Mouse (Mus musculus): Measurements from ENCODE around the gene Hnf1a. TPM values are rescaled to one million over a fixed set of nuclear protein-coding genes. Genes with fewer than 3 reads are reported as not detected.
"Not testable (repeated sequence)": the region's sequence is repeated elsewhere in the genome, so short reads cannot be mapped to it uniquely, and the experiment has no call there.

Hnf1a gene
- polyA plus RNA-seq, 1 experiment from 2014 or later: 6.8 TPM

GRCm38 (mm10) chr5:114922366-114922731, 48.5 kb downstream of the Hnf1a start:
- no peaks in the 10 kb centered on the region for H3K27me3 ChIP-seq (ENCODE audit: control insufficient read depth, insufficient read depth, low read length)
- peaks cover 4% of the 10 kb centered on the region; the same call in 1 of the 2 replicates for H3K9me3 ChIP-seq (ENCODE audit: control insufficient read depth, low read length)
- no peak overlapping the region for H3K4me3 ChIP-seq (ENCODE audit: low read length)
- ATAC-seq (ENCODE audit: low FRiP score, low TSS enrichment): no peak
- WGBS: 59% methylated on average over 10 of the region's 10 CpGs
- H3K27ac ChIP-seq (ENCODE audit: low read depth, low read length): no peak overlapping the region
- no peak overlapping the region for H3K9ac ChIP-seq (ENCODE audit: low read depth, low read length)
- no peak overlapping the region; the same call in 1 of the 2 replicates for H3K4me2 ChIP-seq (replicated peaks; ENCODE audit: low read depth, low read length)
- H3K4me1 ChIP-seq (ENCODE audit: control insufficient read depth, insufficient read depth, low read length): peaks cover 12% of the 10 kb centered on the region
- no peaks in the 10 kb centered on the region for H3K36me3 ChIP-seq (ENCODE audit: control insufficient read depth, insufficient read depth, low read length)

- H3K4me1 ChIP-seq (ENCODE audit: control insufficient read depth, insufficient read depth, low read length): peaks cover 12% of the 10 kb centered on the region
These were observed 49.1 kb downstream of the Hnf1a start for GRCm38 (mm10) chr5:114921551-114922365.

GRCm38 (mm10) chr5:114917357-114917756, 53.5 kb downstream of the Hnf1a start:
- ATAC-seq (ENCODE audit: low FRiP score, low TSS enrichment); H3K4me3 ChIP-seq (ENCODE audit: low read length); H3K4me1 ChIP-seq (ENCODE audit: control insufficient read depth, insufficient read depth, low read length); H3K27me3 ChIP-seq (ENCODE audit: control insufficient read depth, insufficient read depth, low read length); H3K27ac ChIP-seq (ENCODE audit: low read depth, low read length); H3K36me3 ChIP-seq (ENCODE audit: control insufficient read depth, insufficient read depth, low read length); H3K9me3 ChIP-seq (ENCODE audit: control insufficient read depth, low read length); H3K9ac ChIP-seq (ENCODE audit: low read depth, low read length); H3K4me2 ChIP-seq (replicated peaks; ENCODE audit: low read depth, low read length): not testable (repeated sequence)
- WGBS: 88% methylated on average over 5 of the region's 5 CpGs

More at GRCm38 (mm10) chr5:114921551-114922365, 49.1 kb downstream of the Hnf1a start:
- Histone ChIP-seq H3K4me2 (replicated peaks; ENCODE audit: low read depth, low read length) (no peak overlapping the region), H3K4me3 (ENCODE audit: low read length) (no peak overlapping the region), H3K9ac (ENCODE audit: low read depth, low read length) (no peak overlapping the region), H3K27ac (ENCODE audit: low read depth, low read length) (no peak overlapping the region), H3K36me3 (ENCODE audit: control insufficient read depth, insufficient read depth, low read length) (no peaks in the 10 kb centered on the region), H3K9me3 (ENCODE audit: control insufficient read depth, low read length) (peaks cover 4% of the 10 kb centered on the region; the same call in 1 of the 2 replicates), H3K27me3 (ENCODE audit: control insufficient read depth, insufficient read depth, low read length) (no peaks in the 10 kb centered on the region)
- ATAC-seq (ENCODE audit: low FRiP score, low TSS enrichment): 0 out of 2 replicates have a peak, but pooled peaks have one; percentile 4
- WGBS: 70% methylated on average over 19 of the region's 19 CpGs

GRCm38 (mm10) chr5:114916777-114917176, 54.1 kb downstream of the Hnf1a start:
- H3K27me3 ChIP-seq (ENCODE audit: control insufficient read depth, insufficient read depth, low read length): no peaks in the 10 kb centered on the region
- no peaks in the 10 kb centered on the region for H3K4me1 ChIP-seq (ENCODE audit: control insufficient read depth, insufficient read depth, low read length)
- H3K4me2 ChIP-seq (replicated peaks; ENCODE audit: low read depth, low read length): no peak overlapping the region
- no peaks in the 10 kb centered on the region for H3K9me3 ChIP-seq (ENCODE audit: control insufficient read depth, low read length)
- ATAC-seq (ENCODE audit: low FRiP score, low TSS enrichment): no peak
- 82% methylated on average over 4 of the region's 4 CpGs for WGBS
- H3K36me3 ChIP-seq (ENCODE audit: control insufficient read depth, insufficient read depth, low read length): no peaks in the 10 kb centered on the region
- H3K9ac ChIP-seq (ENCODE audit: low read depth, low read length): no peak overlapping the region
- no peak overlapping the region for H3K27ac ChIP-seq (ENCODE audit: low read depth, low read length)
- H3K4me3 ChIP-seq (ENCODE audit: low read length): no peak overlapping the region

GRCm38 (mm10) chr5:114915854-114916253, 55.0 kb downstream of the Hnf1a start:
- Histone ChIP-seq H3K27me3 (ENCODE audit: control insufficient read depth, insufficient read depth, low read length) (no peaks in the 10 kb centered on the region), H3K9ac (ENCODE audit: low read depth, low read length) (no peak overlapping the region), H3K4me3 (ENCODE audit: low read length) (no peak overlapping the region), H3K27ac (ENCODE audit: low read depth, low read length) (no peak overlapping the region), H3K4me1 (ENCODE audit: control insufficient read depth, insufficient read depth, low read length) (no peaks in the 10 kb centered on the region), H3K36me3 (ENCODE audit: control insufficient read depth, insufficient read depth, low read length) (no peaks in the 10 kb centered on the region), H3K4me2 (replicated peaks; ENCODE audit: low read depth, low read length) (no peak overlapping the region), H3K9me3 (ENCODE audit: control insufficient read depth, low read length) (no peaks in the 10 kb centered on the region)
- WGBS: 87% methylated on average over 5 of the region's 5 CpGs
- ATAC-seq (ENCODE audit: low FRiP score, low TSS enrichment): no peak

GRCm38 (mm10) chr5:114914855-114915254, 56.0 kb downstream of the Hnf1a start:
- 68% methylated on average over 8 of the region's 8 CpGs for WGBS
- no peak overlapping the region for H3K27ac ChIP-seq (ENCODE audit: low read depth, low read length)
- H3K4me2 ChIP-seq (replicated peaks; ENCODE audit: low read depth, low read length): no peak overlapping the region
- ATAC-seq (ENCODE audit: low FRiP score, low TSS enrichment): no peak
- no peaks in the 10 kb centered on the region for H3K4me1 ChIP-seq (ENCODE audit: control insufficient read depth, insufficient read depth, low read length)
- no peaks in the 10 kb centered on the region for H3K27me3 ChIP-seq (ENCODE audit: control insufficient read depth, insufficient read depth, low read length)
- no peaks in the 10 kb centered on the region for H3K9me3 ChIP-seq (ENCODE audit: control insufficient read depth, low read length)
- no peaks in the 10 kb centered on the region for H3K36me3 ChIP-seq (ENCODE audit: control insufficient read depth, insufficient read depth, low read length)
- H3K4me3 ChIP-seq (ENCODE audit: low read length): no peak overlapping the region
- no peak overlapping the region for H3K9ac ChIP-seq (ENCODE audit: low read depth, low read length)

GRCm38 (mm10) chr5:114913686-114914085, 57.2 kb downstream of the Hnf1a start:
- Histone ChIP-seq H3K9ac (ENCODE audit: low read depth, low read length) (no peak overlapping the region), H3K4me1 (ENCODE audit: control insufficient read depth, insufficient read depth, low read length) (no peaks in the 10 kb centered on the region), H3K4me2 (replicated peaks; ENCODE audit: low read depth, low read length) (no peak overlapping the region), H3K36me3 (ENCODE audit: control insufficient read depth, insufficient read depth, low read length) (no peaks in the 10 kb centered on the region), H3K9me3 (ENCODE audit: control insufficient read depth, low read length) (no peaks in the 10 kb centered on the region), H3K4me3 (ENCODE audit: low read length) (no peak overlapping the region), H3K27me3 (ENCODE audit: control insufficient read depth, insufficient read depth, low read length) (no peaks in the 10 kb centered on the region), H3K27ac (ENCODE audit: low read depth, low read length) (no peak overlapping the region)
- ATAC-seq (ENCODE audit: low FRiP score, low TSS enrichment): no peak
- 73% methylated on average over 4 of the region's 4 CpGs for WGBS

- Histone ChIP-seq H3K9ac (ENCODE audit: low read depth, low read length) (no peak overlapping the region), H3K4me1 (ENCODE audit: control insufficient read depth, insufficient read depth, low read length) (no peaks in the 10 kb centered on the region), H3K9me3 (ENCODE audit: control insufficient read depth, low read length) (peaks cover 3% of the 10 kb centered on the region; the same call in 1 of the 2 replicates), H3K27me3 (ENCODE audit: control insufficient read depth, insufficient read depth, low read length) (no peaks in the 10 kb centered on the region), H3K4me2 (replicated peaks; ENCODE audit: low read depth, low read length) (no peak overlapping the region), H3K27ac (ENCODE audit: low read depth, low read length) (no peak overlapping the region), H3K4me3 (ENCODE audit: low read length) (no peak overlapping the region), H3K36me3 (ENCODE audit: control insufficient read depth, insufficient read depth, low read length) (no peaks in the 10 kb centered on the region)
- WGBS: 50% methylated on average over 13 of the region's 13 CpGs
- ATAC-seq (ENCODE audit: low FRiP score, low TSS enrichment): no peak
These were observed 62.1 kb downstream of the Hnf1a start for GRCm38 (mm10) chr5:114908598-114909305.

GRCm38 (mm10) chr5:114902413-114902812, 68.5 kb downstream of the Hnf1a start:
- peaks cover 4% of the 10 kb centered on the region for H3K4me1 ChIP-seq (ENCODE audit: control insufficient read depth, insufficient read depth, low read length)
- H3K27me3 ChIP-seq (ENCODE audit: control insufficient read depth, insufficient read depth, low read length): no peaks in the 10 kb centered on the region
- no peak overlapping the region for H3K9ac ChIP-seq (ENCODE audit: low read depth, low read length)
- no peaks in the 10 kb centered on the region for H3K36me3 ChIP-seq (ENCODE audit: control insufficient read depth, insufficient read depth, low read length)
- ATAC-seq (ENCODE audit: low FRiP score, low TSS enrichment): no peak
- no peak overlapping the region for H3K4me3 ChIP-seq (ENCODE audit: low read length)
- H3K9me3 ChIP-seq (ENCODE audit: control insufficient read depth, low read length): peaks cover 3% of the 10 kb centered on the region; the same call in 1 of the 2 replicates
- no peak overlapping the region for H3K27ac ChIP-seq (ENCODE audit: low read depth, low read length)
- 61% methylated on average over 1 of the region's 1 CpGs for WGBS
- no peak overlapping the region for H3K4me2 ChIP-seq (replicated peaks; ENCODE audit: low read depth, low read length)
